Mouse (Mus musculus): ENCODE measurements around the gene Ces1h. TPM values are rescaled to one million over a fixed set of nuclear protein-coding genes. Genes with fewer than 3 reads are reported as not detected.
"Not testable (repeated sequence)": the region's sequence is repeated elsewhere in the genome, so short reads cannot be mapped to it uniquely, and the experiment has no call there.

The Ces1h gene
- not detected in 2 replicates for polyA plus RNA-seq (2015; fragmentation: Nextera tagmentation; extraction: Ambion mirVana)

DNA sequence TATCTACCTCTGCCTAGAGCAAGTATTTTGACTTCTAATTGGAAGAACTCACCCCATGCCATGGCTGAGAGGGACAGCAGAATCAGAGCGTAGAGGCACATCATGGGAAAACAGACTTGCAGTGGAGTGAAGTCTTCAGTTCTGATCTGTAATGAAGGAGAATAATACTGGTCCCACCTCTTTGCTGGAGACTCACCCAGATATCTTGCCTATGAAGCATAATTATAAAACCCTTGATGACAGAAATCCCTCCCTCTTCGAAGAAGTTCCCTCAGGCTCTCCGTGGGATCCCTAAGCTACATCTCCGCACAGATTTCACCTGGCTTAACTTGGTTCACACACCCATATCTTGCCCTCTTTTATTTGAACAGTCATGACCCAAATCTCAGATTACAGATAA is at the start of gene Ces1h:
Gene Ces1h (minus strand): TSS at position 101 of the 400 bp plus-strand sequence.
- DNase-seq (no peak), ATAC-seq (no peak)
- Histone ChIP-seq H3K36me3 (replicated peaks; ENCODE audit: insufficient read depth, low read length) (no peaks in the 10 kb centered on the region), H3K9ac (replicated peaks) (no peak within 1 kb of the TSS), H3K9me3 (ENCODE audit: low read length) (no peaks in the 10 kb centered on the region), H3K4me3 (ENCODE audit: low read depth, low read length) (no peak within 1 kb of the TSS), H3K4me2 (ENCODE audit: low read depth, low read length) (no peak within 1 kb of the TSS), H3K4me1 (ENCODE audit: insufficient read depth) (no peaks in the 10 kb centered on the region), H3K27ac (ENCODE audit: low read depth) (no peak within 1 kb of the TSS), H3K27me3 (ENCODE audit: insufficient read depth, low read length) (no peaks in the 10 kb centered on the region)
- TF ChIP-seq CTCF (IDR thresholded peaks at IDR 0.05; ENCODE audit: low read depth) (no peak), EP300 (IDR thresholded peaks at IDR 0.05; ENCODE audit: low read depth) (no peak)
- WGBS (ENCODE audit: insufficient replicate concordance), result 80% methylated on average over 4 of the region's 4 CpGs

- H3K4me1 ChIP-seq (ENCODE audit: insufficient read depth), result no peaks in the 10 kb centered on the region
- no peak for TF ChIP-seq CTCF (IDR thresholded peaks at IDR 0.05; ENCODE audit: low read depth)
- TF ChIP-seq EP300 (IDR thresholded peaks at IDR 0.05; ENCODE audit: low read depth), result no peak
- H3K9ac ChIP-seq (replicated peaks), result no peak overlapping the region
- H3K4me3 ChIP-seq (ENCODE audit: low read depth, low read length), result no peak overlapping the region
- 89% methylated on average over 16 of the region's 16 CpGs for WGBS (ENCODE audit: insufficient replicate concordance)
- no peaks in the 10 kb centered on the region for H3K36me3 ChIP-seq (replicated peaks; ENCODE audit: insufficient read depth, low read length)
- no peaks in the 10 kb centered on the region for H3K27me3 ChIP-seq (ENCODE audit: insufficient read depth, low read length)
- DNase-seq (no peak), ATAC-seq (no peak)
- H3K27ac ChIP-seq (ENCODE audit: low read depth), result no peak overlapping the region
- no peak overlapping the region for H3K4me2 ChIP-seq (ENCODE audit: low read depth, low read length)
- H3K9me3 ChIP-seq (ENCODE audit: low read length), result no peaks in the 10 kb centered on the region
Measured at GRCm38 (mm10) chr8:93427195-93427594, 47.7 kb upstream of the Ces1h start.

GRCm38 (mm10) chr8:93415387-93415786 is 35.9 kb upstream of the Ces1h start:
- Histone ChIP-seq H3K27ac (ENCODE audit: low read depth) (no peak overlapping the region), H3K27me3 (ENCODE audit: insufficient read depth, low read length) (no peaks in the 10 kb centered on the region), H3K9ac (replicated peaks) (no peak overlapping the region), H3K36me3 (replicated peaks; ENCODE audit: insufficient read depth, low read length) (no peaks in the 10 kb centered on the region), H3K4me3 (ENCODE audit: low read depth, low read length) (no peak overlapping the region), H3K9me3 (ENCODE audit: low read length) (no peaks in the 10 kb centered on the region), H3K4me1 (ENCODE audit: insufficient read depth) (no peaks in the 10 kb centered on the region), H3K4me2 (ENCODE audit: low read depth, low read length) (no peak overlapping the region)
- TF ChIP-seq CTCF (IDR thresholded peaks at IDR 0.05; ENCODE audit: low read depth) (0 out of 2 replicates have a peak, but pooled peaks have one; percentile 7), EP300 (IDR thresholded peaks at IDR 0.05; ENCODE audit: low read depth) (no peak)
- WGBS (ENCODE audit: insufficient replicate concordance), result 65% methylated on average over 4 of the region's 4 CpGs
- ATAC-seq, result no peak
- DNase-seq, result no peak

GRCm38 (mm10) chr8:93408830-93409229 is 29.3 kb upstream of the Ces1h start:
- Histone ChIP-seq H3K27me3 (ENCODE audit: insufficient read depth, low read length) (no peaks in the 10 kb centered on the region), H3K27ac (ENCODE audit: low read depth) (no peak overlapping the region), H3K9me3 (ENCODE audit: low read length) (no peaks in the 10 kb centered on the region), H3K4me2 (ENCODE audit: low read depth, low read length) (no peak overlapping the region), H3K9ac (replicated peaks) (no peak overlapping the region), H3K4me3 (ENCODE audit: low read depth, low read length) (no peak overlapping the region), H3K36me3 (replicated peaks; ENCODE audit: insufficient read depth, low read length) (no peaks in the 10 kb centered on the region), H3K4me1 (ENCODE audit: insufficient read depth) (no peaks in the 10 kb centered on the region)
- 74% methylated on average over 2 of the region's 2 CpGs for WGBS (ENCODE audit: insufficient replicate concordance)
- DNase-seq (no peak), ATAC-seq (no peak)
- TF ChIP-seq CTCF (IDR thresholded peaks at IDR 0.05; ENCODE audit: low read depth) (no peak), EP300 (IDR thresholded peaks at IDR 0.05; ENCODE audit: low read depth) (no peak)

DNA sequence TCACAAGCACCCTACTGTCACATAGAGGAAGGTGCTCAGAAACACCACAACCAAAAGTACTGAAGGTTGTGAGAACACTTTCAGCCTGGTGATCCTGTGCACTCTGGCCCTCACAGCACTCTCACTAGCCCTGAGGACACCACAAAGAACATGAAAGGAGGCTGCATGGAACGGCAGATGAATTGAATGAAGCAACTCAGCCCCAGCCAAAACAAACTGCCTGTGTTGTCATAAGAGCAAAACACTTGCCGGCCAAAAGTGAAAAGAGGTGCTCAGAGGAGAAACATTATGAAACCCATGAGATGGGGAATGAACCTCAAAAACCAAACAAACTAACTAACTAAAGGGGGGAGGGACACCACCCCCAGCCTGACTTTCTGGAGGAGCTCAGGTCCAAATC is 20.2 kb upstream of the Ces1h start:
- no peaks in the 10 kb centered on the region for H3K27me3 ChIP-seq (ENCODE audit: insufficient read depth, low read length)
- no peak overlapping the region for H3K4me2 ChIP-seq (ENCODE audit: low read depth, low read length)
- H3K4me3 ChIP-seq (ENCODE audit: low read depth, low read length), result no peak overlapping the region
- DNase-seq, result peak; percentile 22
- no peaks in the 10 kb centered on the region for H3K9me3 ChIP-seq (ENCODE audit: low read length)
- ATAC-seq, result peak; percentile 80
- H3K36me3 ChIP-seq (replicated peaks; ENCODE audit: insufficient read depth, low read length), result no peaks in the 10 kb centered on the region
- WGBS (ENCODE audit: insufficient replicate concordance), result 33% methylated on average over 2 of the region's 2 CpGs
- no peaks in the 10 kb centered on the region for H3K4me1 ChIP-seq (ENCODE audit: insufficient read depth)
- H3K9ac ChIP-seq (replicated peaks), result no peak overlapping the region
- no peak for TF ChIP-seq CTCF (IDR thresholded peaks at IDR 0.05; ENCODE audit: low read depth)
- TF ChIP-seq EP300 (IDR thresholded peaks at IDR 0.05; ENCODE audit: low read depth), result no peak
- H3K27ac ChIP-seq (ENCODE audit: low read depth), result peak overlapping the region; percentile 46

- ATAC-seq (no peak), DNase-seq (no peak)
- no peaks in the 10 kb centered on the region for H3K4me1 ChIP-seq (ENCODE audit: insufficient read depth)
- no peak overlapping the region for H3K27ac ChIP-seq (ENCODE audit: low read depth)
- H3K4me3 ChIP-seq (ENCODE audit: low read depth, low read length), result no peak overlapping the region
- H3K9ac ChIP-seq (replicated peaks), result no peak overlapping the region
- H3K4me2 ChIP-seq (ENCODE audit: low read depth, low read length), result no peak overlapping the region
- H3K27me3 ChIP-seq (ENCODE audit: insufficient read depth, low read length), result no peaks in the 10 kb centered on the region
- H3K36me3 ChIP-seq (replicated peaks; ENCODE audit: insufficient read depth, low read length), result no peaks in the 10 kb centered on the region
- no peaks in the 10 kb centered on the region for H3K9me3 ChIP-seq (ENCODE audit: low read length)
- TF ChIP-seq CTCF (IDR thresholded peaks at IDR 0.05; ENCODE audit: low read depth), result peak; percentile 48
- TF ChIP-seq EP300 (IDR thresholded peaks at IDR 0.05; ENCODE audit: low read depth), result no peak
- 29% methylated on average over 1 of the region's 1 CpGs for WGBS (ENCODE audit: insufficient replicate concordance)
Measured at GRCm38 (mm10) chr8:93398044-93398443, 18.5 kb upstream of the Ces1h start.

DNA sequence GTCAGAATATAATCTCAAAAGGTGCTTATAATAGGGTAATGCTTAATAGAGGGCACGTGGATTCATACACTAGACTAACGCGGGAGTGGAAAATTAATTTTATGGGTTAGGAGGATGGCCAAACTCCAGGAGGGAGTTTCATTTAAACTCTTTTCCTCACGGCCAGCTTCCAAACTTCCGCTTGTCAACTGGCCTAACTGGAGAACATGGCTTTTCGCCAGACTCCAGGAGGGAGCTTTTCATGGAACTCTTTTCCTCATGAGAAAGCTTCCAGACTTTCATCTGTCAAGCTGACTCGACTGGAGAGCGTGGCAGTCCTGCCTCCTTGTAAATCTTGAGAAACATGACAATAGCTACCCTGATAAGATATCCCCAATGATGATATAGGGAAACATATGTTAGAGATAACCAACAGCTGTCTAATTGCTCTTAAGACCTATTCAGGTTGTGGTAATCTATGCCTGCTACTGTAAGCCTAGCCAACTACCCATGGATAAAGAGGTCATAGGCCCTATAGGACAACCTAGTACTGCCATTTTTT is 14.6 kb upstream of the Ces1h start:
- WGBS (ENCODE audit: insufficient replicate concordance), result 79% methylated on average over 8 of the region's 8 CpGs
- not testable (repeated sequence) for H3K27me3 ChIP-seq (ENCODE audit: insufficient read depth, low read length); H3K4me1 ChIP-seq (ENCODE audit: insufficient read depth); ATAC-seq; H3K9me3 ChIP-seq (ENCODE audit: low read length); H3K27ac ChIP-seq (ENCODE audit: low read depth); H3K4me3 ChIP-seq (ENCODE audit: low read depth, low read length); DNase-seq; H3K9ac ChIP-seq (replicated peaks); H3K4me2 ChIP-seq (ENCODE audit: low read depth, low read length); H3K36me3 ChIP-seq (replicated peaks; ENCODE audit: insufficient read depth, low read length)

Data from liver, postnatal 0 days (tissue).